Mouse (Mus musculus): ENCODE data around the gene Gm20830. TPM values are rescaled to one million over a fixed set of nuclear protein-coding genes. Genes with fewer than 3 reads are reported as not detected.
"Not testable (repeated sequence)": the region's sequence is repeated elsewhere in the genome, so short reads cannot be mapped to it uniquely, and the experiment has no call there.

The Gm20830 gene
- polyA plus RNA-seq (2016; fragmentation: Nextera tagmentation; extraction: Ambion mirVana) = not detected in 2 replicates

DNA sequence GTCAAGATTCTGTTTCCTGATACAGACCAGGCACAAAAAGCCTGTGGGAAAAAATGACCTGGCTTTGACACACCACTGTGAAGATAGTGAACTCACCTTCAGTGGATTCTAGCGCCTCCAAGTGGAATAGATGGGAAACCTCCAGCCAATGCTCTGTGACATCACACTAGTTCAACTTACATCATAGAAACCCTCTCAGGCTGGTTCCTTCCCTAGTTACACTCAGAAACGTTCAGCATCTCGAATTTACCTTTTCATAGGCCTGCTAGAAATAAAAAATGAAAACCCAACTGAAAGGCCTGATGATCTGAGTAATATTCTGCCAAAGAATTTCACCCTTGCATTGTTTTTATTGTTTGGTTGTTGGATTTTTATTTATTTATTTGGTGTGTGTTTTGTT, at the start of gene Gm20830:
Gm20830 (minus strand) TSS at position 101 of the 400 bp plus-strand sequence.
- H3K4me3 ChIP-seq; H3K27me3 ChIP-seq (ENCODE audit: insufficient read depth, poor library complexity, severe bottlenecking); H3K4me1 ChIP-seq; H3K27ac ChIP-seq; H3K9me3 ChIP-seq; DNase-seq (ENCODE audit: low spot score); H3K36me3 ChIP-seq: not testable (repeated sequence)
- 34% methylated on average over 2 of the region's 3 CpGs for WGBS

Other genes starting within 250 kb of the Gm20830 start
- not detected in 2 replicates for gene Gm21719, start 235.4 kb downstream of the Gm20830 start, polyA plus RNA-seq (2016; fragmentation: Nextera tagmentation; extraction: Ambion mirVana)